Mouse (Mus musculus): ENCODE measurements around the gene Cdkl5.
"Not testable (repeated sequence)": the region's sequence is repeated elsewhere in the genome, so short reads cannot be mapped to it uniquely, and the experiment has no call there.

Cdkl5 gene

GRCm38 (mm10) chrX:160906952-160907351 is 87.6 kb downstream of the Cdkl5 start, which contains the start of gene Gja6:
TSS of gene Gja6 (minus strand) at chrX:160907052.
- no peak for DNase-seq (ENCODE audit: low spot score in 2 of 2)

GRCm38 (mm10) chrX:160906477-160906876 is 88.0 kb downstream of the Cdkl5 start:
- DNase-seq (ENCODE audit: low spot score in 2 of 2) = no peak

- DNase-seq (ENCODE audit: low spot score in 2 of 2) = no peak
Observed at GRCm38 (mm10) chrX:160905913-160906312, 88.6 kb downstream of the Cdkl5 start.

- DNase-seq (ENCODE audit: low spot score in 2 of 2) = peak in 1 of 2 experiments; percentile 4
Observed at GRCm38 (mm10) chrX:160905041-160905678, 89.3 kb downstream of the Cdkl5 start.

GRCm38 (mm10) chrX:160901118-160901517 is 93.4 kb downstream of the Cdkl5 start:
- DNase-seq (ENCODE audit: low spot score in 2 of 2) = no peak

- DNase-seq (ENCODE audit: low spot score in 2 of 2) = no peak
Observed at GRCm38 (mm10) chrX:160892077-160892476, 102.4 kb downstream of the Cdkl5 start.

- no peak for DNase-seq (ENCODE audit: low spot score in 2 of 2)
Observed at GRCm38 (mm10) chrX:160886301-160886700, 108.2 kb downstream of the Cdkl5 start.

GRCm38 (mm10) chrX:160866576-160866975 is 127.9 kb downstream of the Cdkl5 start:
- DNase-seq (ENCODE audit: low spot score in 2 of 2) = no peak

- DNase-seq (ENCODE audit: low spot score in 2 of 2) = no peak
Observed at GRCm38 (mm10) chrX:160865022-160865421, 129.5 kb downstream of the Cdkl5 start.

GRCm38 (mm10) chrX:160863689-160864383 is 130.7 kb downstream of the Cdkl5 start:
- DNase-seq (ENCODE audit: low spot score in 2 of 2) = no peak

GRCm38 (mm10) chrX:160808226-160808625 is 186.3 kb downstream of the Cdkl5 start:
- no peak for DNase-seq (ENCODE audit: low spot score in 2 of 2)

GRCm38 (mm10) chrX:160804409-160805150 is 189.9 kb downstream of the Cdkl5 start:
- DNase-seq (ENCODE audit: low spot score in 2 of 2) = peak in 1 of 2 experiments; percentile 16

- no peak for DNase-seq (ENCODE audit: low spot score in 2 of 2)
Observed at GRCm38 (mm10) chrX:160794920-160795319, 199.6 kb downstream of the Cdkl5 start.

GRCm38 (mm10) chrX:160782276-160782675 is 212.2 kb downstream of the Cdkl5 start:
- no peak for DNase-seq (ENCODE audit: low spot score in 2 of 2)

- DNase-seq (ENCODE audit: low spot score in 2 of 2) = peak; percentile 21 to 38
Observed at GRCm38 (mm10) chrX:160773033-160773432, 221.5 kb downstream of the Cdkl5 start.

- not testable (repeated sequence) for DNase-seq (ENCODE audit: low spot score in 2 of 2)
Observed at GRCm38 (mm10) chrX:160769622-160770021, 224.9 kb downstream of the Cdkl5 start.

GRCm38 (mm10) chrX:160767713-160768112 is 226.8 kb downstream of the Cdkl5 start, which contains the start of gene Rs1:
TSS of gene Rs1 (plus strand) at chrX:160768013.
- DNase-seq (ENCODE audit: low spot score in 2 of 2) = no peak

- DNase-seq (ENCODE audit: low spot score in 2 of 2) = peak in 1 of 2 experiments; percentile 25
Observed at GRCm38 (mm10) chrX:160766233-160766616, 228.3 kb downstream of the Cdkl5 start.

GRCm38 (mm10) chrX:160765389-160766232 is 228.9 kb downstream of the Cdkl5 start:
- peak; percentile 80 to 81 for DNase-seq (ENCODE audit: low spot score in 2 of 2)

GRCm38 (mm10) chrX:160750808-160751207 is 243.7 kb downstream of the Cdkl5 start:
- DNase-seq (ENCODE audit: low spot score in 2 of 2) = no peak

- DNase-seq (ENCODE audit: low spot score in 2 of 2) = no peak
Observed at GRCm38 (mm10) chrX:160748653-160749052, 245.9 kb downstream of the Cdkl5 start.

Measured in right cerebral cortex, postnatal 36 days (tissue).